Mouse (Mus musculus) CH12.LX (cell line): Measurements from ENCODE around the gene Foxp1. TPM values are rescaled to one million over a fixed set of nuclear protein-coding genes. Genes with fewer than 3 reads are reported as not detected.
A peak's percentile ranks its signal among the peaks of the same experiment; 100 is the strongest.

ENCODE experiments used
- DNase-seq: peaks from one replicate; pipeline ENCODE4 v3.0.0-alpha.2; 2013; ENCODE audit errors: extremely low read depth
- H3K27ac ChIP-seq: 2 replicates; pipeline ENCODE4 v1.5.1; 2012; ENCODE audit warnings: low read depth, mild to moderate bottlenecking, control low read depth, moderate library complexity; ENCODE audit not compliant: insufficient read depth
- H3K27me3 ChIP-seq: replicated peaks from 2 replicates; pipeline ENCODE3; 2012; ENCODE audit warnings: inconsistent platforms
- H3K36me3 ChIP-seq, 2 experiments: replicated peaks in 1 of 2; 2 replicates each; pipeline versions ENCODE3 to v1.6.1; 2012; ENCODE audit warnings: inconsistent platforms in 1 of 2, low read length in 1 of 2, mild to moderate bottlenecking in 1 of 2, mixed read lengths in 1 of 2, moderate library complexity in 1 of 2; ENCODE audit not compliant: control insufficient read depth in 1 of 2, insufficient read depth in 1 of 2
- H3K4me1 ChIP-seq, 2 experiments: 2 replicates each; pipeline ENCODE4 v1.6.1; 2012; ENCODE audit warnings: inconsistent platforms in 1 of 2, moderate library complexity in 1 of 2; ENCODE audit not compliant: insufficient read depth in 2 of 2, control insufficient read depth in 1 of 2
- H3K4me2 ChIP-seq: 2 replicates; pipeline ENCODE4 v1.6.1; 2012; ENCODE audit warnings: low read depth, mild to moderate bottlenecking, control low read depth; ENCODE audit not compliant: poor library complexity, insufficient read depth, severe bottlenecking
- H3K4me3 ChIP-seq, 3 experiments: fragments of 150-350 bp in 1 of 3; sonication (generic) in 1 of 3; replicated peaks in 1 of 3; 2 replicates each; pipeline versions ENCODE3 to v1.5.1; 2011 to 2012; ENCODE audit warnings: low read depth in 2 of 3, low read length in 2 of 3, mild to moderate bottlenecking in 2 of 3, moderate library complexity in 2 of 3, control low read depth in 1 of 3, improper control_type of control experiment in 1 of 3, inconsistent platforms in 1 of 3, mixed read lengths in 1 of 3; ENCODE audit not compliant: poor library complexity in 1 of 3
- H3K79me2 ChIP-seq: replicated peaks from 2 replicates; pipeline ENCODE4 v1.6.1; 2012; ENCODE audit warnings: mild to moderate bottlenecking, moderate library complexity; ENCODE audit not compliant: control insufficient read depth, poor library complexity, insufficient read depth, severe bottlenecking; ENCODE audit errors: extremely low read depth
- H3K9ac ChIP-seq: 2 replicates; pipeline ENCODE4 v1.6.1; 2012; ENCODE audit warnings: low read depth, mild to moderate bottlenecking, control low read depth, moderate library complexity; ENCODE audit not compliant: insufficient read depth
- H3K9me3 ChIP-seq: replicated peaks from 2 replicates; pipeline ENCODE3; 2012; ENCODE audit warnings: low read length, inconsistent platforms, mixed read lengths
- BHLHE40 ChIP-seq: IDR thresholded peaks from 2 replicates; pipeline ENCODE4 v1.6.1; 2011; ENCODE audit warnings: mild to moderate bottlenecking, low read depth, low read length, improper control_type of control experiment
- CHD1 ChIP-seq: IDR thresholded peaks from 2 replicates; pipeline ENCODE4 v1.6.1; 2012; ENCODE audit warnings: low read depth, low read length, improper control_type of control experiment, inconsistent platforms
- CHD2 ChIP-seq: IDR thresholded peaks from 2 replicates; pipeline ENCODE4 v1.6.1; 2011; ENCODE audit warnings: low read length, improper control_type of control experiment
- CTCF ChIP-seq, 2 experiments: IDR thresholded peaks in 1 of 2; conservative IDR thresholded peaks in 1 of 2; 2 replicates each; pipeline ENCODE4 v1.5.1; 2011 to 2012; ENCODE audit warnings: low read depth in 2 of 2, low read length in 2 of 2, improper control_type of control experiment in 1 of 2, inconsistent platforms in 1 of 2, mild to moderate bottlenecking in 1 of 2, moderate library complexity in 1 of 2
- E2F4 ChIP-seq: IDR thresholded peaks from 2 replicates; pipeline ENCODE4 v1.6.1; 2011; ENCODE audit warnings: low read depth, low read length, improper control_type of control experiment; ENCODE audit not compliant: insufficient replicate concordance
- ELF1 ChIP-seq: IDR thresholded peaks from 2 replicates; pipeline ENCODE4 v1.6.1; 2014; ENCODE audit warnings: low read depth, mild to moderate bottlenecking, inconsistent platforms, low read length, improper control_type of control experiment
- EP300 ChIP-seq: IDR thresholded peaks from 2 replicates; pipeline ENCODE4 v1.6.1; 2011; ENCODE audit warnings: low read length, improper control_type of control experiment
- ETS1 ChIP-seq: conservative IDR thresholded peaks from 2 replicates; pipeline ENCODE4 v1.6.1; 2012; ENCODE audit warnings: low read depth, mild to moderate bottlenecking, inconsistent platforms, low read length, improper control_type of control experiment, moderate library complexity
- GABPA ChIP-seq: IDR thresholded peaks from 2 replicates; pipeline ENCODE4 v1.6.1; 2012; ENCODE audit warnings: low read depth, low read length, improper control_type of control experiment, inconsistent platforms; ENCODE audit not compliant: insufficient replicate concordance
- HCFC1 ChIP-seq: IDR thresholded peaks from 2 replicates; pipeline ENCODE4 v1.6.1; 2012; ENCODE audit warnings: low read depth, mild to moderate bottlenecking, inconsistent platforms, low read length, improper control_type of control experiment
- IRF4 ChIP-seq: IDR thresholded peaks from 2 replicates; pipeline ENCODE4 v1.6.1; 2014; ENCODE audit warnings: low read depth, mild to moderate bottlenecking, inconsistent platforms, low read length, improper control_type of control experiment
- JUN ChIP-seq: IDR thresholded peaks from 2 replicates; pipeline ENCODE4 v1.6.1; 2011; ENCODE audit warnings: low read depth, mild to moderate bottlenecking, low read length, improper control_type of control experiment, moderate library complexity; ENCODE audit not compliant: insufficient read depth
- JUND ChIP-seq: conservative IDR thresholded peaks from 2 replicates; pipeline ENCODE4 v1.6.1; 2011; ENCODE audit warnings: low read depth, low read length, improper control_type of control experiment
- KAT2A ChIP-seq: IDR thresholded peaks from 2 replicates; pipeline ENCODE4 v1.6.1; 2012; ENCODE audit warnings: low read length, improper control_type of control experiment, inconsistent platforms; ENCODE audit not compliant: insufficient replicate concordance
- MAFK ChIP-seq: IDR thresholded peaks from 2 replicates; pipeline ENCODE4 v1.6.1; 2011; ENCODE audit warnings: low read length, improper control_type of control experiment; ENCODE audit not compliant: insufficient replicate concordance
- MAX ChIP-seq: IDR thresholded peaks from 2 replicates; pipeline ENCODE4 v1.6.1; 2011; ENCODE audit warnings: low read length, improper control_type of control experiment
- MAZ ChIP-seq: IDR thresholded peaks from 2 replicates; pipeline ENCODE4 v1.6.1; 2012; ENCODE audit warnings: low read depth, mild to moderate bottlenecking, inconsistent platforms, low read length, improper control_type of control experiment, moderate library complexity
- MEF2A ChIP-seq: IDR thresholded peaks from 2 replicates; pipeline ENCODE4 v1.6.1; 2014; ENCODE audit warnings: low read depth, mild to moderate bottlenecking, inconsistent platforms, low read length, improper control_type of control experiment, borderline replicate concordance
- MXI1 ChIP-seq: IDR thresholded peaks from 2 replicates; pipeline ENCODE4 v1.6.1; 2011; ENCODE audit warnings: mild to moderate bottlenecking, low read depth, low read length, improper control_type of control experiment
- MYC ChIP-seq: IDR thresholded peaks from 2 replicates; pipeline ENCODE4 v1.6.1; 2011; ENCODE audit warnings: low read depth, mild to moderate bottlenecking, improper control_type of control experiment, low read length
- NELFE ChIP-seq: IDR thresholded peaks from 2 replicates; pipeline ENCODE4 v1.6.1; 2011; ENCODE audit warnings: low read depth, low read length, improper control_type of control experiment
- NRF1 ChIP-seq: IDR thresholded peaks from 2 replicates; pipeline ENCODE4 v1.6.1; 2014; ENCODE audit warnings: low read depth, mild to moderate bottlenecking, inconsistent platforms, low read length, improper control_type of control experiment, moderate library complexity
- PAX5 ChIP-seq: IDR thresholded peaks from 2 replicates; pipeline ENCODE4 v1.6.1; 2012; ENCODE audit warnings: low read length, inconsistent platforms, mixed read lengths
- POLR2A ChIP-seq: IDR thresholded peaks from 2 replicates; pipeline ENCODE4 v1.6.1; 2011; ENCODE audit warnings: low read depth, mild to moderate bottlenecking, improper control_type of control experiment, low read length
- POLR2AphosphoS2 ChIP-seq: IDR thresholded peaks from 2 replicates; pipeline ENCODE4 v1.6.1; 2011; ENCODE audit warnings: low read depth, low read length, improper control_type of control experiment
- RAD21 ChIP-seq: IDR thresholded peaks from 2 replicates; pipeline ENCODE4 v1.6.1; 2011; ENCODE audit warnings: low read depth, mild to moderate bottlenecking, low read length, improper control_type of control experiment, moderate library complexity
- RCOR1 ChIP-seq: conservative IDR thresholded peaks from 2 replicates; pipeline ENCODE4 v1.6.1; 2012; ENCODE audit warnings: low read depth, mild to moderate bottlenecking, inconsistent platforms, low read length, improper control_type of control experiment
- SIN3A ChIP-seq: IDR thresholded peaks from 2 replicates; pipeline ENCODE4 v1.6.1; 2012; ENCODE audit warnings: low read length, improper control_type of control experiment, inconsistent platforms
- SMC3 ChIP-seq: IDR thresholded peaks from 2 replicates; pipeline ENCODE4 v1.6.1; 2011; ENCODE audit warnings: low read depth, low read length, improper control_type of control experiment
- TBP ChIP-seq: conservative IDR thresholded peaks from 2 replicates; pipeline ENCODE4 v1.6.1; 2011; ENCODE audit warnings: low read depth, low read length, improper control_type of control experiment
- TCF12 ChIP-seq: IDR thresholded peaks from 2 replicates; pipeline ENCODE4 v1.6.1; 2014; ENCODE audit warnings: low read depth, mild to moderate bottlenecking, inconsistent platforms, low read length, improper control_type of control experiment
- UBTF ChIP-seq: IDR thresholded peaks from 2 replicates; pipeline ENCODE4 v1.6.1; 2012; ENCODE audit warnings: low read depth, mild to moderate bottlenecking, inconsistent platforms, low read length, improper control_type of control experiment, moderate library complexity
- USF1 ChIP-seq: IDR thresholded peaks from 2 replicates; pipeline ENCODE4 v1.6.1; 2014; ENCODE audit warnings: low read depth, mild to moderate bottlenecking, inconsistent platforms, low read length, improper control_type of control experiment
- USF2 ChIP-seq: conservative IDR thresholded peaks from 2 replicates; pipeline ENCODE4 v1.6.1; 2011; ENCODE audit warnings: low read depth, low read length, improper control_type of control experiment
- ZC3H11A ChIP-seq: IDR thresholded peaks from 2 replicates; pipeline ENCODE4 v1.6.1; 2012; ENCODE audit warnings: low read depth, mild to moderate bottlenecking, inconsistent platforms, low read length, improper control_type of control experiment
- ZKSCAN1 ChIP-seq: IDR thresholded peaks from 2 replicates; pipeline ENCODE4 v1.6.1; 2012; ENCODE audit warnings: low read depth, inconsistent platforms, low read length, improper control_type of control experiment, borderline replicate concordance
- ZMIZ1 ChIP-seq: IDR thresholded peaks from 2 replicates; pipeline ENCODE4 v1.6.1; 2012; ENCODE audit warnings: low read depth, mild to moderate bottlenecking, inconsistent platforms, low read length, improper control_type of control experiment
- ZNF384 ChIP-seq: IDR thresholded peaks from 2 replicates; pipeline ENCODE4 v1.6.1; 2012; ENCODE audit warnings: low read depth, low read length, improper control_type of control experiment, inconsistent platforms
- dilution Hi-C: fragments of 300-500 bp; cut with MboI; formaldehyde crosslinking; loops from 2 replicates; pipeline ENCODE4 v1.14.3; 2020; ENCODE audit warnings: low sequenced_read_pairs; ENCODE audit not compliant: extremely low pct_unique_long_range_greater_than_20kb, extremely low pct_ligation_motif_present
- in situ Hi-C: fragments of 300-500 bp; cut with MboI; formaldehyde crosslinking; loops from 3 replicates; pipeline ENCODE4 v1.14.3; 2019; ENCODE audit warnings: low sequenced_read_pairs, low pct_ligation_motif_present, low pct_unique_long_range_greater_than_20kb, mixed read lengths
- polyA plus RNA-seq: library from polyadenylated mRNA; unstranded; fragments of >175 nt; gene quantifications from 2 replicates; pipeline ENCODE4 v1.2.1, GENCODE M21; 2012; ENCODE audit warnings: low read depth; ENCODE audit not compliant: insufficient read length
- total RNA-seq, 2 experiments: library from RNA; depleted of rRNA; stranded (reverse); fragments of 300-350 nt in 1 of 2; fragments of >200 nt in 1 of 2; gene quantifications; 2 replicates each; pipeline ENCODE4 v1.2.3; 2012 to 2014

Foxp1 gene
- total and polyA plus RNA-seq, 3 experiments: 66.5 to 105 (median 87.4) TPM

DNA sequence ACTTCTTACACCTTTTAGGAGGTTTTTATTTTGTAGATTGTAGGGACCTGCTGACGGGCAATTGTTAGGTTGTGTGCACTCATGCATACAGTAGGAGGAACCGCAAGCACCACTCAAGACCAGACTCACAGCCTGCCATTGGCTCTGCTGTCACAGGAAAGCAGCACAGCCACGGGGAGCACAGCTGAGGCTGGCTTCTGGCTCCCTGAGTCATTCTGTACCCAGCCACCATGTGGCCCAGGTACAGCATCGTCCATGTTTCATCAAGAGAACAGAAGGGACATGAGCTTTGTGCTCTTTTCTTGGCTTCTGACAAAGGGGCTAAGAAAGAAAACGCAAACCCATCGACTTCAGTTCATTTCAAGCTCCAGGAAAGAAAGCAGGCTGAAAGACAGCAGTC is 541.3 kb downstream of the Foxp1 start:
- Histone ChIP-seq H3K4me3 (no peak overlapping the region), H3K27ac (peak overlapping the region; percentile 3), H3K4me1 (peaks cover 36 to 68% of the 10 kb centered on the region in 2 experiments), H3K9me3 (no peaks in the 10 kb centered on the region), H3K27me3 (no peaks in the 10 kb centered on the region), H3K4me2 (no peak overlapping the region), H3K9ac (no peak overlapping the region), H3K79me2 (peaks cover 68% of the 10 kb centered on the region), H3K36me3 (peaks cover 49 to 88% of the 10 kb centered on the region in 2 experiments)
- in situ Hi-C loops: no loop called here
- DNase-seq: peak; percentile 84
- TF ChIP-seq POLR2AphosphoS2 (no peak), SIN3A (peak; percentile 48; the same call in 1 of the 2 replicates), POLR2A (no peak), JUND (no peak), ELF1 (no peak), ZC3H11A (no peak), CTCF (conservative IDR thresholded peaks at IDR 0.05 in 1 of 2, IDR thresholded peaks at IDR 0.05 in 1 of 2; ENCODE audit: low read depth in 2 of 2, low read length in 2 of 2) (peak in 1 of 2 experiments; percentile 16; a peak in 1 of 4 replicates), JUN (no peak), MAFK (no peak), UBTF (no peak), TCF12 (peak; percentile 51; the same call in 1 of the 2 replicates), SMC3 (peak; percentile 15), RAD21 (peak; percentile 10), ZKSCAN1 (no peak), NRF1 (no peak), MXI1 (peak; percentile 44; the same call in 1 of the 2 replicates), MAZ (no peak), GABPA (no peak), NELFE (no peak), BHLHE40 (peak; percentile 63), PAX5 (no peak), MAX (peak; percentile 81), EP300 (no peak; the same call in 1 of the 2 replicates), E2F4 (no peak), TBP (no peak), ZNF384 (no peak), USF2 (0 out of 2 replicates have a peak, but pooled peaks have one; percentile 15), ETS1 (peak; percentile 63), CHD2 (no peak), HCFC1 (no peak), MYC (peak; percentile 91), CHD1 (no peak), USF1 (no peak), MEF2A (no peak; the same call in 1 of the 2 replicates), ZMIZ1 (no peak), RCOR1 (no peak), IRF4 (peak; percentile 67), KAT2A (no peak)
- dilution Hi-C loops: no loop called here
